Mouse (Mus musculus): ENCODE results near the gene Txndc15.

DNA sequence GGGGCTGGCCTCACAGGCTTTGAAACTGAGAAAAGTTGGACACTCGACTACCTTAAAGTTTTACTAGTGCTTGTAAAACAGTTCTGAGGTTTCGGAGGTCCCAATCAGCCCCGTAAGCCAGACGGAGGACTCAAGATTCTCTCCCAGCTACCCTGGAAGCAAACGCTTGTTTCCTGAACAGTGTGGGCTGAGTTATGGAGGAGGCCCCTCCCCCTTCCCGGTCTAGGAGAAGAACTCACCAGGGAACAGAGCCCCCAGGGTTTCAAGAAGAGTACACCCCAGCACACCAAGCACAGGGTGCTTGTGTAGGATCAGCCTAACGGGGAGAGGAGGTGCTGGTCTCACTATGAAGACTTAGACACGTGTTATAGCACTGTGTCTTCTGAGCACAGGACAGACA is 42.3 kb downstream of the Txndc15 start:
- no peak for TF ChIP-seq CTCF (IDR thresholded peaks at IDR 0.05; ENCODE audit: insufficient read depth, low read depth, low read length)
- TF ChIP-seq POLR2A (IDR thresholded peaks at IDR 0.05; ENCODE audit: insufficient read depth, low read depth, low read length), result no peak
